Mouse (Mus musculus) spleen, postnatal 36 days (tissue): ENCODE data around the gene Actg1.

Experiments
- DNase-seq, 2 experiments: peaks; one replicate each; pipeline ENCODE4 v3.0.0; 2022; ENCODE audit warnings: low spot score in 2 of 2, mixed read lengths in 1 of 2

Gene Actg1

GRCm38 (mm10) chr11:120345067-120345681 is 3.2 kb downstream of the Actg1 start:
- no peak for DNase-seq

DNA sequence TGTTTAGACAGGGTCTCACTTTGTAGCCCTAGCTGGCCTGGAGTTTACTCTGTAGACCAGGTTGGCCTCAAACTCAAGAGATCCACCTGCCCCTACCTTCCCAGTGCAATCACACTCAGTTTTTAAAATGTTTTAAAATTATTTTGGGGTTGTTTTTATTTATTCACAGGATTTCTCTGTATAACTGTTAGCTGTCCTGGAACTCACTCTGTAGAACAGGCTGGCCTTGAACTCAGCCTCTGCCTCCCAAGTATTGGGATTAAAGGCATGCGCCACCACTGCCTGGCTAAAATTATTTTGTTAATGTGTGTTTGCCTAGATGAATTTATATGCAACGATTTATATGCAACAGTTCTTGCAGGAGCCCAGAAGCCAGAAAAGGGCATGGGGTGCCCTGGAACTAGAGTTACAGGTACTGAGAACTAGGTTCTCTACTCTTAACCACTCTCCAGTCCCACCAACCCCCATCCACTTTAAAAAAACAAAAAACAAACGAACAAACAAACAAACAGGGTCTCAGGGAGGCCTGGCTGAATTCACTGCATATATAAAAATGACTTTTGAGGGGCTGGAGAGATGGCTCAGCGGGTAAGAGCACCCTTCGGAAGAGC is 3.9 kb downstream of the Actg1 start:
- no peak for DNase-seq

GRCm38 (mm10) chr11:120343519-120344309 is 4.6 kb downstream of the Actg1 start:
- no peak for DNase-seq

GRCm38 (mm10) chr11:120342656-120343160 is 5.6 kb downstream of the Actg1 start:
- no peak for DNase-seq

- no peak for DNase-seq
These were observed 6.7 kb downstream of the Actg1 start for GRCm38 (mm10) chr11:120341661-120342060.

DNA sequence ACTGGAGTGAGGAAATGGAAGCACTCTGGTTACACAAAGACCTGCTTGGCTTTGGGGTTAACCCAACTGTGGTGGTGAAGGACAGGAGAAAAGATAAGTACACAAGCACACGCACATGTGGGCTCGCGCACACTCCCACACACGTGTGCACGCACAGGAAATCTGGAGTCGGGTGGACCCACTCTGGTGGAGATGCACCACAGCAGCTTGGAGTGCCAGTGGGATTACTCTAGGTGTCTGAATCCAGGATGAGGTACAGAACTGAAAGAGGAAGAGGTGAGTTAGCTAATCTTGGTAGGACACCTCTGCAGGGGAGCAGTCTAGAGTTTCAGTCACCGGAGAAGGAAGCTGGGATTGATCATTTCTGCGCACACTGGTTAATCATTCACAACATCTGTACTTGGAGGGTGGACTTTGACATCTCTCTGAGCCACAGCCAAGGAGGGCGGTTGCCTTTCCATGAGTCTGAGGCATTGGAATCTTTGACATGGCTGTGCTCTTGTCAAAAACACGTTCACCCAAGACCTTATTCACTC is 8.3 kb downstream of the Actg1 start:
- no peak for DNase-seq

GRCm38 (mm10) chr11:120338786-120339185 is 9.6 kb downstream of the Actg1 start:
- no peak for DNase-seq

DNA sequence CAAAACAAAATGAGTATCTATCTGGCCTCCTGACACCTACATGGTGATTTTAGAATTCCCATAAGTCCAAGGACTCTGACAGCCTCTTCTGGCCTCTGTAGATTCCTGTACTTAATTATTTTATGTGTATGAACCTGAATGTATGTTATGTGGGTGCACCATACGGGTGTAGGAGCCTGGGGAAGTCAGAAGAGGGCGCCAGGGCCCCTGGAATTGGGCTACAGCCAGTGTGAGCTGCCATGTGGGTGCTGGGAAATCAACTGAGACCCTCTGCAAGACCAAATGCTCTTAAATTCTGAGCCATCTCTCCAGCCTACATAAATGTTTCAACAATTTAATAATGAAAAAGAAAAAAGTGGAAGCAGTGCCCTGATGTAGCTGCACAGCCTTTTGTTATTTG is 10.9 kb downstream of the Actg1 start:
- DNase-seq, result no peak

- no peak for DNase-seq
These were observed 12.8 kb downstream of the Actg1 start for GRCm38 (mm10) chr11:120335431-120336021.

GRCm38 (mm10) chr11:120320156-120320555 is 28.2 kb downstream of the Actg1 start:
- no peak for DNase-seq

DNA sequence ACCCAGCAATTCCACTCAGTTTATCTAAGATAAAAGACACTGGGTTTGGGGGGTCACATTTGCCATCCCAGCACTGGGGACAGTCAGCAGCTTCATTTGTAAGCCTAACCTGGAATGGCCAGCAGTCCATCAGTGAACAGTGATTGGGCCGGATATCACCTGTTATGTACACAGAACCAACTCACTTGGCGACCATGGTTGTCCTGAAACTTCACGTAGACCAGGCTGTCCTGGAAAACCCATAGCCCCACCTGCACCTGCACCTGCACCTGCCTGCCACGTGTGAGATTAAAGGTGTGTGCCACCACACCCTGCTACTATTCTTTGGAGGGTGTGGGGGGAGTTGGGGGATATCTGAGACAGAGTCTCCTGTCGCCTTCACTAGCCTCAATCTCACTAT is 29.0 kb downstream of the Actg1 start:
- DNase-seq, result no peak

DNA sequence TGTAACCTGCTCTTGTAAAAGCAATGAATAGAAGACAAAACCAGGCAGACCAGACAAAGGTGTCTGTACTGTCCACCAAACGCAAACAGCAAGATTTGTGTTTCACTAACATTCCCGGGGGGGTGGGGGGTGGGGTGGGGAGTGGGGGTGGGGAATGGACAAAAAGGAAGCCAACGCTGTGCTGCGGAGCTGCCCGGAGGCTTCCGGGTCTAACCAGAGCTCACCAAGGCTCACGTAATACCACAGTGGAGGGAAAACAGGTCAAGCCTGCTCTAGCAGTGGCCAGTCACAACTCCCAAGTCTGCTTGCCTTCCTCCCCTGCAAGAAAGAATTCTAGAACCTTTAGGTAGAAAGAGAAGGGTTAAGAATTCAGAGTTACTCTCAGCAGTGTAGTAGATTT is 30.9 kb downstream of the Actg1 start:
- no peak for DNase-seq

GRCm38 (mm10) chr11:120316690-120317254 is 31.6 kb downstream of the Actg1 start:
- DNase-seq, result no peak

GRCm38 (mm10) chr11:120315832-120316689 is 32.3 kb downstream of the Actg1 start:
- peak; percentile 91 to 92 for DNase-seq

DNA sequence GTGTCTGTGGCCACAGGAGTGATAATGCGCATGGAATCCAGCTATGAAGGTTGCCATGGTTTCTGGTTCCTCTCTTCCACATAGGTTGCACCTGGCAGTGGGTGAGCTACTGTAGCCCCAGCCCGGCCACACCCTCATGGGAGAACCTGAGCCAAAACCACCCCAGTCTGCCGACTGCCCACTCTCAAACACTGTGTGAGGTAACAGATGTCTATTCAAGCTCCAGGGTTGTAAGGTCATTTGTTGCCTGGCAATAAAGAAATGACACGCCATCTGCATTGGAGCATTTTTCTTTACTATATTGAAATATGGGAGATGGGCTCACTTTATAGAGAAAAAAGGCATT is 33.0 kb downstream of the Actg1 start:
- DNase-seq, result no peak

GRCm38 (mm10) chr11:120314721-120315415 is 33.5 kb downstream of the Actg1 start:
- no peak for DNase-seq

- no peak for DNase-seq
These were observed 34.2 kb downstream of the Actg1 start for GRCm38 (mm10) chr11:120313906-120314685.

DNA sequence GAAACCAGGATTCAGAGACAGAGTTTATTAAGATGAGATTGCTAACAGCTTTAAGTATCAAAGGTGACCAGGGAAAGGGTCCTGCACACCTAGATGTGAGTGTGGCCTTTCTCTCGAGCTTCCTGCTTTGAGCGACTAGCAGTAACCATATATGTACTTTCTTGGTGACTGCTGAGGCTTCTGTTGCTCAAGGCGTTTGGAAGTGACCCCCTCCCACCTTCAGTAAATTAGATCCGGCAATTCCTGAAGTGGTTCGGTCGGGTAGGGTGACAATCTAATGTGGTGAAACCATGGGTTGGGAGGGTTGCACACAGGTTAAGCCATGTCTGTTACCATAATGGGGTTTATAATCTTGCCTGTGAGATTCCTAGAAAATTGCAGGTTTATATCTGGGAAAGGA is 36.3 kb downstream of the Actg1 start:
- DNase-seq, result no peak

GRCm38 (mm10) chr11:120311561-120311960 is 36.8 kb downstream of the Actg1 start:
- DNase-seq, result no peak
